Mouse (Mus musculus): Measurements from ENCODE around the gene Pde6c. TPM values are rescaled to one million over a fixed set of nuclear protein-coding genes. Genes with fewer than 3 reads are reported as not detected.

The Pde6c gene
- polyA plus RNA-seq, 1 experiment from 2014 or later, result 0.43 TPM

DNA sequence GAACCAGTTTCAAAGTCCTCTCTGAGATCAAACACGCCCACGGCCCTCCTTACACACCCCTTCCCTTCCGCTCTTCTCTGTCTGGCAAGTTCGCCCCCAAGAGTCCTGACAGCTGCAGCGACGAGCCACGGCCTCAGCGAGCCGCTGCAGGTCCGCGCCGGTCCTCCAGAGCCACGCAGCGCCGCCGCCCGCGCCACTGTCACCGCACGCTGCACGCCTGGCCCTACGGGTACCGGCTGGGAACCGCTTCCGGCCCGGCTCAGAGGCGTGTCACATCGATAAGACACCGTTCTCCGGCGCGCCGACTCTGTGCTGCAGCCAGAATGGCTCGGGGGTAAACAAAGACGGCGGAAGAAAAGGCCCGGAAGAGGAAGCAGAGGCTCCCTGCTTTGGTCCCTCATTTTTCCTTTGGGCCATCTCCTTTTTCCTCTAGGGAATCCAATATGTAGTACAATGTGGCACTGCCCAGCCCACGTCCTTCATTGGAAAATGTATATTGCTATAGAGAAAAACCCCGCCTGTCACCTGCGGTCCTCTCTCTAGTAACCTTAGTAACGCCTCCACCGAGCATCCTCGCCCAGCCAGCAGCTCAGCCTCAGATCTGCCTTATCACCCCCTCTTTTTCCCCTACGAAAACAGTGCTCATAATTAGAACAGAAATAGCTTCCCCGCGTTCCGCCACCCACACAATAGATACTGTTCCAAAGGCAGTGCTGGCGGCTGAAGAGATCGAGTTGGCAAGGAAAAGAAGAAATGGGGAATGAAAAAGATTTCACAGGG is 91.5 kb downstream of the Pde6c start, which contains the start of gene Fra10ac1:
Fra10ac1 (minus strand) TSS at position 252 of the 780 bp plus-strand sequence.
- under 1% methylated on average over 49 of the region's 49 CpGs for WGBS

DNA sequence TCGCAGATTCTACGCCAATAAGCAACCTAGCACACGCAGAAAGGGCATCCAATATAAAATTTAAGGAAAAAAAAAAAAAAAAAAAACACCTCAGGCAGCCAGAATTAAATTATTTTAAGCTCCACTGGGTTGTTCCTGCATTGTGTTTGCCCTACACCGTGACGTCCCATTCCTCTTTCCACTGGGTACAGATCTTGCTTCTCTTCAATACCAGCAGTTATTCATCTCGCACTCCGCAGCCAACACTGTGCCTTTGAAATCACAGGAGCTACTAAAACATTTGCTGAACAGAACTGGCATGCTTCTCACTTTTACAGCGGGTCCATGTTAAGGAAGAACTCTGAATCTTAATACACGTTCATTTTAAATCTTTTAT is 92.1 kb downstream of the Pde6c start:
- 14% methylated on average over 9 of the region's 9 CpGs for WGBS
- H3K27me3 ChIP-seq (ENCODE audit: control insufficient read depth, insufficient read depth, low read length), result no peaks in the 10 kb centered on the region
- no peak overlapping the region for H3K27ac ChIP-seq (ENCODE audit: low read length)
- ATAC-seq (ENCODE audit: insufficient read depth, low FRiP score), result no peak
- peaks cover 5% of the 10 kb centered on the region for H3K4me1 ChIP-seq (ENCODE audit: control insufficient read depth, insufficient read depth, low read length)
- no peaks in the 10 kb centered on the region for H3K36me3 ChIP-seq (ENCODE audit: control insufficient read depth, insufficient read depth, low read length)
- peak overlapping the region; percentile 80 for H3K4me2 ChIP-seq (ENCODE audit: low read depth, low read length)
- H3K9me3 ChIP-seq (replicated peaks; ENCODE audit: control insufficient read depth, low read length), result 0 out of 2 replicates have a peak, but pooled peaks cover 3% of the 10 kb centered on the region
- peak overlapping the region; percentile 72 for H3K4me3 ChIP-seq (replicated peaks; ENCODE audit: low read length)
- H3K9ac ChIP-seq (ENCODE audit: low read length), result peak overlapping the region; percentile 79

More for the DNA sequence above, 91.5 kb downstream of the Pde6c start, which contains the start of gene Fra10ac1:
- no peaks in the 10 kb centered on the region for H3K36me3 ChIP-seq (ENCODE audit: control insufficient read depth, insufficient read depth, low read length)
- peak within 1 kb of the TSS; percentile 72 for H3K4me3 ChIP-seq (replicated peaks; ENCODE audit: low read length)
- H3K4me2 ChIP-seq (ENCODE audit: low read depth, low read length), result peak within 1 kb of the TSS; percentile 80
- H3K9me3 ChIP-seq (replicated peaks; ENCODE audit: control insufficient read depth, low read length), result 0 out of 2 replicates have a peak, but pooled peaks cover 3% of the 10 kb centered on the region
- peaks cover 5% of the 10 kb centered on the region for H3K4me1 ChIP-seq (ENCODE audit: control insufficient read depth, insufficient read depth, low read length)
- no peaks in the 10 kb centered on the region for H3K27me3 ChIP-seq (ENCODE audit: control insufficient read depth, insufficient read depth, low read length)
- peak; percentile 97 for ATAC-seq (ENCODE audit: insufficient read depth, low FRiP score)
- peak within 1 kb of the TSS; percentile 79 for H3K9ac ChIP-seq (ENCODE audit: low read length)
- peak within 1 kb of the TSS; percentile 86 for H3K27ac ChIP-seq (ENCODE audit: low read length)

- ATAC-seq (ENCODE audit: insufficient read depth, low FRiP score), result no peak
- Histone ChIP-seq H3K9me3 (replicated peaks; ENCODE audit: control insufficient read depth, low read length) (0 out of 2 replicates have a peak, but pooled peaks cover 3% of the 10 kb centered on the region), H3K27me3 (ENCODE audit: control insufficient read depth, insufficient read depth, low read length) (no peaks in the 10 kb centered on the region), H3K4me2 (ENCODE audit: low read depth, low read length) (no peak overlapping the region), H3K36me3 (ENCODE audit: control insufficient read depth, insufficient read depth, low read length) (no peaks in the 10 kb centered on the region), H3K9ac (ENCODE audit: low read length) (no peak overlapping the region), H3K27ac (ENCODE audit: low read length) (no peak overlapping the region), H3K4me1 (ENCODE audit: control insufficient read depth, insufficient read depth, low read length) (no peaks in the 10 kb centered on the region), H3K4me3 (replicated peaks; ENCODE audit: low read length) (no peak overlapping the region)
- 54% methylated on average over 2 of the region's 2 CpGs for WGBS
Observed at GRCm38 (mm10) chr19:38228699-38229098, 96.1 kb downstream of the Pde6c start.

- WGBS, result 48% methylated on average over 8 of the region's 8 CpGs
- ATAC-seq (ENCODE audit: insufficient read depth, low FRiP score), result no peak
- no peak overlapping the region for H3K4me2 ChIP-seq (ENCODE audit: low read depth, low read length)
- H3K27me3 ChIP-seq (ENCODE audit: control insufficient read depth, insufficient read depth, low read length), result no peaks in the 10 kb centered on the region
- H3K4me3 ChIP-seq (replicated peaks; ENCODE audit: low read length), result no peak overlapping the region
- H3K9me3 ChIP-seq (replicated peaks; ENCODE audit: control insufficient read depth, low read length), result 0 out of 2 replicates have a peak, but pooled peaks cover 3% of the 10 kb centered on the region
- H3K36me3 ChIP-seq (ENCODE audit: control insufficient read depth, insufficient read depth, low read length), result no peaks in the 10 kb centered on the region
- no peak overlapping the region for H3K27ac ChIP-seq (ENCODE audit: low read length)
- H3K9ac ChIP-seq (ENCODE audit: low read length), result no peak overlapping the region
- H3K4me1 ChIP-seq (ENCODE audit: control insufficient read depth, insufficient read depth, low read length), result no peaks in the 10 kb centered on the region
Observed at GRCm38 (mm10) chr19:38232087-38232486, 99.5 kb downstream of the Pde6c start.

DNA sequence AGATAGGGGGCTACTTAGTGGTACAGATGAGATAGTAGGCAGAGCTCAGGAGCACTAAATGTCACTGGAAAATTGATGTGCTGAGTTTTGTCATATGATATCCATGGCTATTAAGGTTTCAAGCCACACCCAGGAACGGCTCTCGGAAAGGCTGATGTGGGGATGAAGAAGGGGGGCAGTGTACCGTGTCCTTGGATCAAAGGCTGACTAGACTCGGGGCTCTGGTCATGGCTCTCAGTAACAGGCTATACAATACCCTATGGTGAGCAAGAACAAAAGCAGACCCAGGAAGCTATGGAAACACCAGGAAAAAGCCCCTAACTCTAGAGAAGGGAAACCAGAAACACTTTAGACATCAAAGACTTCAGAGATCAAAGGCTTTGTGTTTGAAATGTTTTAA is 99.9 kb downstream of the Pde6c start:
- Histone ChIP-seq H3K27ac (ENCODE audit: low read length) (no peak overlapping the region), H3K4me2 (ENCODE audit: low read depth, low read length) (no peak overlapping the region), H3K9ac (ENCODE audit: low read length) (no peak overlapping the region), H3K27me3 (ENCODE audit: control insufficient read depth, insufficient read depth, low read length) (no peaks in the 10 kb centered on the region), H3K36me3 (ENCODE audit: control insufficient read depth, insufficient read depth, low read length) (no peaks in the 10 kb centered on the region), H3K9me3 (replicated peaks; ENCODE audit: control insufficient read depth, low read length) (0 out of 2 replicates have a peak, but pooled peaks cover 3% of the 10 kb centered on the region), H3K4me3 (replicated peaks; ENCODE audit: low read length) (no peak overlapping the region), H3K4me1 (ENCODE audit: control insufficient read depth, insufficient read depth, low read length) (no peaks in the 10 kb centered on the region)
- no peak for ATAC-seq (ENCODE audit: insufficient read depth, low FRiP score)
- 18% methylated on average over 4 of the region's 4 CpGs for WGBS

Other genes with a start within 250 kb of the Pde6c start
- gene Myof, start 89.2 kb upstream of the Pde6c start, polyA plus RNA-seq (2015; fragmentation: Nextera tagmentation; extraction: Ambion mirVana), result 22.5 and 23.3 TPM in 2 replicates
- gene Cep55, start 77.8 kb upstream of the Pde6c start, polyA plus RNA-seq (2015; fragmentation: Nextera tagmentation; extraction: Ambion mirVana), result 23.0 and 25.7 TPM in 2 replicates
- gene Ffar4, start 35.7 kb upstream of the Pde6c start, polyA plus RNA-seq (2015; fragmentation: Nextera tagmentation; extraction: Ambion mirVana), result 5.3 and 6.2 TPM in 2 replicates
- 89.1 and 128 TPM in 2 replicates for gene Rbp4, start 7.5 kb upstream of the Pde6c start, polyA plus RNA-seq (2015; fragmentation: Nextera tagmentation; extraction: Ambion mirVana)
- 32.4 and 35.4 TPM in 2 replicates for gene Fra10ac1, start 91.4 kb downstream of the Pde6c start, polyA plus RNA-seq (2015; fragmentation: Nextera tagmentation; extraction: Ambion mirVana)
- gene Lgi1, start 131.8 kb downstream of the Pde6c start, polyA plus RNA-seq (2015; fragmentation: Nextera tagmentation; extraction: Ambion mirVana), result 1.2 and 1.6 TPM in 2 replicates

Measured in stomach, embryonic 16.5 days (tissue).